Mouse (Mus musculus) adipocyte (in vitro differentiated cells): ENCODE data around the gene Rgs3.

Experiments
- DNase-seq: peaks from one replicate; pipeline ENCODE4 v3.0.0-alpha.2; 2016; ENCODE audit warnings: low spot score

Rgs3 gene

GRCm38 (mm10) chr4:62559797-62560329, at the start of gene Rgs3:
TSS of gene Rgs3 (plus strand) at chr4:62559847.
- no peak for DNase-seq

GRCm38 (mm10) chr4:62509946-62510345, 49.7 kb upstream of the Rgs3 start:
- no peak for DNase-seq

GRCm38 (mm10) chr4:62513998-62514506, 45.6 kb upstream of the Rgs3 start:
- DNase-seq = no peak

- no peak for DNase-seq
Observed at GRCm38 (mm10) chr4:62514995-62515394, 44.7 kb upstream of the Rgs3 start.

- DNase-seq = no peak
Observed at GRCm38 (mm10) chr4:62515490-62515889, 44.2 kb upstream of the Rgs3 start.

- no peak for DNase-seq
Observed at GRCm38 (mm10) chr4:62516079-62516478, 43.6 kb upstream of the Rgs3 start.

- DNase-seq = no peak
Observed at GRCm38 (mm10) chr4:62516579-62516978, 43.1 kb upstream of the Rgs3 start.

GRCm38 (mm10) chr4:62517046-62517445, 42.6 kb upstream of the Rgs3 start:
- no peak for DNase-seq

GRCm38 (mm10) chr4:62517538-62518415, 41.9 kb upstream of the Rgs3 start:
- peak; percentile 60 for DNase-seq

- peak; percentile 90 for DNase-seq
Observed at GRCm38 (mm10) chr4:62518416-62519121, 41.1 kb upstream of the Rgs3 start.

GRCm38 (mm10) chr4:62519122-62519848, 40.4 kb upstream of the Rgs3 start:
- DNase-seq = no peak

- DNase-seq = peak; percentile 98
Observed at GRCm38 (mm10) chr4:62519849-62520233, 39.8 kb upstream of the Rgs3 start, which contains the start of gene Alad. TSS of gene Alad (minus strand) at chr4:62519918.

GRCm38 (mm10) chr4:62520892-62521400, 38.7 kb upstream of the Rgs3 start:
- DNase-seq = no peak

GRCm38 (mm10) chr4:62524651-62525488, 34.8 kb upstream of the Rgs3 start, which contains the start of the genes Pole3 and 4933430I17Rik:
TSS of gene Pole3 (minus strand) at chr4:62525068.
TSS of gene 4933430I17Rik (plus strand) at chr4:62525369.
- DNase-seq = peak; percentile 98

GRCm38 (mm10) chr4:62525489-62525811, 34.2 kb upstream of the Rgs3 start:
- no peak for DNase-seq

- DNase-seq = no peak
Observed at GRCm38 (mm10) chr4:62526256-62526655, 33.4 kb upstream of the Rgs3 start.

- DNase-seq = no peak
Observed at GRCm38 (mm10) chr4:62527655-62528054, 32.0 kb upstream of the Rgs3 start.

GRCm38 (mm10) chr4:62533729-62534128, 25.9 kb upstream of the Rgs3 start:
- peak; percentile 75 for DNase-seq

GRCm38 (mm10) chr4:62541802-62542201, 17.8 kb upstream of the Rgs3 start:
- no peak for DNase-seq

- DNase-seq = peak; percentile 18
Observed at GRCm38 (mm10) chr4:62543782-62544181, 15.9 kb upstream of the Rgs3 start.

- no peak for DNase-seq
Observed at GRCm38 (mm10) chr4:62544801-62545200, 14.8 kb upstream of the Rgs3 start.
